Mouse (Mus musculus) WW6 (cell line): Measurements from ENCODE around the gene Itgb6.

Source experiments
- DNase-seq: peaks from one replicate; pipeline ENCODE4 v3.0.0-alpha.2; 2013; ENCODE audit warnings: low read depth, low spot score

Gene Itgb6

DNA sequence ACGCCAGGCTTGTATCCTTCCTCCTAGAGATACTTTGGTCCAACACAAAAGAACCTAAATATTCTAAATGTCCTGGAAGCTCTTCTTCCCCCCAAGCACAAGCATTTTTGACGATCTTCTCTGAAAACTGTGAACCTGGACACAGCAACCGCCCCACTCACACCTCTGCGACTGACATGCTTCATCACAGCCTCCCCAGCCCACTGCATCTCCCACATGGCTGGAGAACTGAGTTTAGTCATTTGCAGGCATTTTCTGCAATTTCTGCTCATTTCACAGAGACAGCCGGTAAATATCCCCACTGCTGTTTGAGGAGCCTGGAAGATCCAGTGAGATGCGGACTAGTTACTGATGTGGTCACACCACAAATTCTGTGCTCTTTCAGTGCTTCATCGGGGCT lies 107.7 kb downstream of the Itgb6 start:
- no peak for DNase-seq

DNA sequence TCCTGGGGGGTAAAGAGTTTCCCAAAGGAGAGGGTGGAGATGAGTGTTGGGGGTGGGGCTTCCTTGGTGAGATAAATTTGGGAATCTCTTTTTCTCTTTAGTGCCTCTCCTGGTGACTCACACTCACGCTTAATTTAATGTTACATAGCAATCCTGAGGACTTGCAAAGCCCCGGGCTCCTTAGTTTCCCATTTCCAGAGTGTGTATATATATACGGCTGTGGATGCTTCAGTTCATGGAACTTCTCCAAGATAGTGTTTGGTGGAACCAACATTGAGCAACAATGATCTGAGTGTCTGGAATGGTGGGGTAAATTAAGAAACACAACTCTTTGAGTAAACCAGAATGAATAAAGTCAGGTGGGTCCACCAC lies 108.6 kb downstream of the Itgb6 start:
- no peak for DNase-seq

DNA sequence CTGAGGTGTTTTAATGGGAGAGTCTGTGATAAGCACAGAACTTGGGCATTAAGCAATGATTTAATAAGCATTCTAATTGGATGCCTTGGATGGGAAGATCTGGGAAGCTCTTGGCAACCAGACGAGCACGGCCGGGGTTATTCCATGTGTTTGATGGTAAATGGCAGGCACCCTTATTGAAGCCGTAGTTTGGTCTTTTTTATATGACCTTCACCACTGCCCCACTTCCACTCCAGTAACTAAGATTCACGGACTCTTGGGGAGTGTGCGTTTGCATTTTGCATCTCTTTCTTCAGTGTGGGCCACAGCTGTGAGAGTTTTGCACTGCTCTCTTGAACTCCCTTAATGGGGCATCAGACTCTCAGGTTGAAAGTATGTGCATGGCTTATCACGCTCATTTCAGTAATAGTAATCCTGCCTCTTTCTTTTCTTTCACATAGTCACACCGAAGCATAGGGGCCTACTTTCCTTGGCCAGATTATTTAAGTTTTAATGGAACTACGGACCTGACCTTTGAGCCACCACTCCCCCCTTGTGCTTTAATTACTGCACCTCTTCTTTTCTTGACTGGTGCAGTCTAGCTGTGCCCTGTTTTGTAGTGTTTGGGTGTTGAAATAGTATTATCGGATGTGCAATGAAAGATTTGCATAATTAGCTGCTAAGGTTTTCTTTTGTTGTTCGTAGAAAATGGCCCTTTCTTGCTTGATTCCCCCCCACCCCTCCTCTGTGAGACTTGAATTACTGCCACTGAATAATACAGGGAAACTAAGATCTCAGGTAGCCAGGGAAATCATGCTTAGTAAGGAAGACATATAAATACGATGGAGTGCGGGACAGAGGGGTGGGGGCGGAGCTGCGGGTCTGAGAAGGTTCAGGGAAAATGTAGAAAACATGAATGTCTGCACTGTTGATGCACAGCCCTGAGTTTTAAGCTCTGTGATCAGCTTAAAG lies 109.3 kb downstream of the Itgb6 start:
- no peak for DNase-seq

DNA sequence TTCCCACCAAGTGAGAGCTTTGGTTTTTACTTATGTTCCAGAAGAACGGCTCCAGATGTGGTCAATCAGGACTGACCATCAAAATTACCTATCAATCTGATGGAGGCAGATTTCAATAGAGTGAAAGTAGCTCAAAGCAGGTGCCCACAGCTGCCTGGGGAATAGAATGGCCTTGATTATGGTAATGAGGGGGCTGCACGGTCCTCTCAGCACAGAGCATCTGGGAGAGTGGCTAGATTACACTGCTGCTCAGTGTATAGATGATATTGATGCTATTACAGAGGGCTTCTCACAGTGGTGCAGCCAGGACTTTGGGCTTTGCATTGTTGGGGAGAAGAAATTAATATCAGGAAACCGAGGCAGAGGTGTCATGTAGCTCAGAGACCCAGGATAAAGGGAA lies 110.8 kb downstream of the Itgb6 start:
- no peak for DNase-seq

DNA sequence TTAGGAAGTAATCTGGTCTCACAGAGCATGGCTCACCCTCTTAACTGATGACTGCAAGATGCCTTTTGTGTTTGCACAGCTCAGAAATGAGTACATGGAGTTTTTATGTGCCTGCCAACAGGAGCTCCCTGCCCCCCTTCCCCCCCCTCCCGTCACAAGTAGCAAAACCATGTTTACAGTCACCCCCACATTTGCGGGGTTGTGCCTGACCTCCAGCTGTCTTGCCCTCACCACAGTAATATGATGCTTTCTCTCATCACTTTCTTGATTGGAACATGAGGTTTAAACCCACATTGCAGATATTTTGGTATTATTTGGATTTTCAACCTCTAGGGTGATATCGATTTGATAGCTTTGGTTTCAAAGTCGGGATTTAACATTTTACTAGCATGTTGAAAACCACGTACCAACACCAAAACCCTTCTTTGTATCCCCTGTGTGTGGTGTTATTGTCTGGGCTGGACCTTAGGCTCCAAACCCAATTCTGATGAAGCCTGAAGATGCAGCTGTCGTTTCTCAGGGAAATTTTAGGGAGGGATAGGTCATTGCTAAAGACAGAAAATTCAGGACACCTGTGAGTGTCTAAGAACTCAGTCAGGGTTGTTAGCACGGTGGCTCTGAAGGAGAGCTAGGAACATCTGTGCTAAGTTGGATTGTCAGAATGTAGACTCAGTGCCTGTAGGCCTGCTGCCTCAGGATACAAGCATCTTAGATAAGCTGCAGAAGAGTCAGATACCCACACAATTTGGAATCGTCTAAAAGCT lies 112.8 kb downstream of the Itgb6 start:
- no peak for DNase-seq

DNA sequence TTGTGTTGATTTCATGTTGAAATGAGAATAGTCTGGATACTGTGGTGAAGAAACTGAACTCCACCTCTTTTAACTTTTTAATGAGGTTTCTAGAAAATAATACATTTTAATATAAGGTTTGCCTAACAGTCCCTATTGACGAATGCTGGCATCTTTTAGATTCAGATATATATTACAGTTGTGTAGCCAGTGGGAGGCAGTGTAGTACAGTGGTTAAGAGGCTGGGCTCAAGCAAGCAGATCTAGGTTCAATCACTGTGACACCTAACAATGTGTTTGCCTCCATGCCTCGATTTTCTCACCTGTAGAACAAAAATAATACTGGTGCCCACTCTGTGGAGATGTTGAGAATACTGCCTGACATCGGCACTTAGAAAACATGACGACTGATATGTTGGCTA lies 114.5 kb downstream of the Itgb6 start:
- no peak for DNase-seq

DNA sequence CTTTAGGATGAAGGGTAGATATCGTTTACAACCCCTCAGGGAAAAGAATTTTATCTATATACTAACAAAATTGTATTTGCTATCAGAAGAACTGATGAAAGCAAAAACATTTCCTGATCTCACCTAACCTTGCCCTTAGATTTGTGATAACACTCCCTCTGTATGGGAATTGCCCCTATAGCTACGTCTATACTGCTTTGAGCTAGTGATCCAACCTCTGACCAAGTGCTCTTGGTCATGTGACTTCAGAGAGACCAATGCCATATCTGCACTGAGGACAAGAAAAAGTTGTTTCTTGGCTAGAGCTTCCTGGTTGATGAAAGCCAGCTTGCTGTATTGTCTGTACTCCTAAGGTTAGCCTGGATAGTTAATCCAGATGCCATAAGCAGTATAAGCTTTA lies 121.1 kb downstream of the Itgb6 start:
- no peak for DNase-seq

DNA sequence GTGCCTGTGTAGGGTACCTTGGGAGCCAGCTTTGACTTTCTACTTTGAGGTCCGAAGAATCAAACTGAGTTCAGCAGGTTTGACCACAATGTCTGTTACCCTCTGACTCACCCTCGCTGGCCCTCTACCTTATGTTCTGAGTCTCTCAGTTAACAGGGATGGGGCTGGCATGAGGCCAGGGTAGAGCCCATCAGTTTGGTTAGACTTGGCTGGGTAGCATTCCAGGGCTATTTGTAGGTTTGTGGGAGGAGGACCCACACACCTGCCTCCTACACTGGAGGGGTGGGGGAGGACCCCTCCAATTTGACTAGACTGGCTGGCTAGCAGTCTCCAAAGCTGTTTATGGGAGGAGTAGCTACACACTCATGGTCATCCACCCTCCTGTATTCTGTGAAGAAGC lies 121.6 kb downstream of the Itgb6 start:
- no peak for DNase-seq

DNA sequence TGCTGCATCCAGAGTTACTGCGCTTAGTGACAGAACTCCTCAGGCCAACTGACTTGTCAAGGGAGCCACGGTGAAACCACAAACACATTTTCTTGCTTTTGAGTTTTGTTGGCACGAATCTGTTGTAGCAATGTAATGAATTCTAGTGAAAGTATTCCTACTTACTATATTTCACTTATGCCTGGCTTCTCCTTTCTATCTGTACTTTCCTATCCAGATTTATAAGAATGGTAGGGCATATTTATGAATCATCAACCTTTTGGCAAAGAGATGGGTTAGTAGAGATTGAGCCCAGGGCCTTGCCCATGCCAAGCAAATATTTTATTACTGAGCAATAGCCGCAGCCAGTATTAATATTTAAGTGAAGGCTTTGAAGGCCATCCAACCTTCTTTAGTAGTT lies 139.0 kb downstream of the Itgb6 start:
- no peak for DNase-seq

DNA sequence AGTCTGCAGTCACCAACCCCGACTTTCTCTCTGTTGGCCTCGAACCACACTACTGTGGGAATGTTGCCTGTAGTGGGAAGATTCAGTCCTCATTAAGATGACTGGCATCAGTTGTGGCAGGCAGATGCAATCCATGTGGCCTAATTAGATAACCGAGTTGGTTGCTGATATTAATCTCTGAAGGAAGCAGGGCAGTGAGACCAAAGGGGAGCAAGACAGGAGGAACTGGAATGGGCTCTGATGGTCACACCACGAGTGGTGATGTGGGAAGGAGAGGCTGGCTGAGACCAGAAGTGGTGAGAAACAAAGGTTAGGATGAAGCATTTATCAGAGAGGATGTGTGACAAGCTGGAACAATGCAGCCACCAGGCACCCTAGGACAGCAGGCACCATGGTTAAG lies 167.9 kb downstream of the Itgb6 start:
- DNase-seq, result no peak

DNA sequence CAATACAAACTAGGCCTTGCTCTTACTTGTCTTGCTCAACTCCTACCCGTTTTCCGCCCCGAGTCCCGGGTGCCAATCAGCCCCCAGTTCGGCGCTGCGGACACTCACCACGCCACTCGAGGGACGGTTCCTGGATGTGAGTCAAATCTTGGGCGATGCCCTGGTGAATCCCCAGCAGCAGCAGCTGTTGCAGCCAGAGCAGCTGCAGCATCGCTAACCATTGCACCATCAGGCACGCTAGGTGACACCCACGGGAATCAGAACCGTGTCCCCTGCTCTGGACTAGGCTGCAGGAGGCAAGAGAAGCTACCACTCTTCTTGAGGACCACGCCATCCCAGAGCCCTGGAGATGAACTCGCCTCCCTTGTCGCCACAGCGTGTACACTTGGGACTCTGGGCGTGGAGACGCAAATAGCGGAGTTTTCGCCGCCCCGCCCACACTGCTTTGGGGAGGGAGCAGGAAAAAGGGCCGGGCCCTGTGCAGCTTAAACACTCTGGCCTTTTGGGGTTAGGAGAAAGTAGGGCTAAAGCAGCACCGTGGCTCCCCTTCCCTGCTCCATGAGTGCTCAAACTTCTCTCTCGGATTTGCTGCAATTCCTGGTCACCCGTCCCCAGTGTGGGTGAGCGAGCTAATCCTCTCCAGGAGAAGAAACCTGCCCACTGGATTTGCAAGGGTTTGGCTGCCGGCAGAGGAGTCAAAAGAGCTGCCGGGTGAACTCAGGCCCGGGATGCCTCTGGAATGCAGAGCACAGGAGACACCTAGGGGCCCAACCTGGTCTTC lies 169.4 kb downstream of the Itgb6 start, which contains the start of gene Pla2r1:
TSS of gene Pla2r1 (minus strand) at position 407 of the 781 bp plus-strand sequence.
- DNase-seq, result peak; percentile 46

DNA sequence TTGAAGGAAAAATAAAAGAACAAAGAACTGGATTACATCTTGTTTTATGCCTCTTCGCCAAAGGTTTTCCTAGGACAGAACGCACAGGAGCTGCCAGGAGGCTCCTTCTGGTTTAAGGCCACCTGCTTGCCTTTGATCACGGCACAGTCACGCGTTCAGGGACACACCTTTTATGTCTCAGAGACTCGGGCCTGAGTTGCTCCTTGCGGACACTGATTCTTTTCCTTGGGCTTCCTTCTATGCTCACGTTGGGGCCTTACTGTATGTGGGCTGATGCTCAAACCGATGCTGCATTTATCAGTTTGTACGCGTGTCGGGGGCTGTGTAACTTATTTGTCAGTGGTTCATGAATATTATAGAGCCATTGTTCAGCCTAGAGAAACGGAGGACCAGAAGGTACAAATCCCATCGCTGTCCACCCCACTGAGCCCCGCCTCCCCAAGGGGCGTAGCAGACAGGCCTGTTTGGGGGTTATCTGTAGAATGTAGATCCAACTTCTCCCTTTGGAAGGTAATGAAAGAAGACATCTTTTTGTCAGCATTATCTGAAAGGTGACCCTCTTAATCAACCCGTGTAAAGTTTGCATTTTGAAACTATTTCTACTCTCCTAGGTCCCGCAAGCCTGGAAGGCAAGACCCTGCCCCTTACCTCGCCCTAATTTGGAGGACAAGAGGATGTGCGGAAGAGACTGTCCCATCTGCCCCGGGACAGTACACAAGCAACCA lies 170.1 kb downstream of the Itgb6 start:
- DNase-seq, result no peak

DNA sequence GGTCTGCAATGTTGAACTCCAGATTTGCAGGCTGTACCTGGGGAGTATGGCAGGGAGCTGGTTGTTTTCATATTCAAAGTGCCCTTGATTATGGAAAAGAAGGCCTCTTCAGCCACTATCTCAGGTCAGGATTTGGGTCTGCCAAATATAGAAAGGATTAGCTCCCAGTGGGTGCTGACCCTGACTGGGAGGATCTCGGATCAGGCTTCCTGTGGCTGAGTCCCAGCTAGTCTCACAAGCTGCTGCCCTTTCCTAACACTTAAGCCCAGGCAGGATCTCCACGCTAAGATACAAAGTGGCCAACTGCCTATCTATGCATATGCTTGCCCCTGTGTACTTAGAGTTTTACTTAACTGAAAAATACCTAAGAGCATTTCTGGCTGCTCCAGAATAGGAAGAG lies 170.8 kb downstream of the Itgb6 start:
- no peak for DNase-seq

DNA sequence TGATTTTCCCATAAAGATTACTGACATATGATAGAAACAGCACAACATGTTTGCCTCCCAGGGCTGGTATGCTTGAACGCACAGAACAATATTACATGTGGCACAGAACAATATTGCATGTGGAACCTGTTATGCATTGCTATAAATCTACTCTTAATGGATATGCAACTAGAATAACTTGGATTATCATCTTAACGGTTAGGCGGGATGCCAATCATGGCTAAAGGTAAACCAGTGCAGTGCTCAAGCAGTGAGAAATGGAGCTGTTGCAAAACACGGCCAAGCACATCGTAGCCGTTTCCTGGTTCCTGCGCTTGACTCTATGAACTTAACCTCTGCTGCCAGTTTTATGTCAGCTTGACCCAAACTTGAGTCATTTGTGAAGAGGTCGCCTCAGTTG lies 171.9 kb downstream of the Itgb6 start:
- no peak for DNase-seq

DNA sequence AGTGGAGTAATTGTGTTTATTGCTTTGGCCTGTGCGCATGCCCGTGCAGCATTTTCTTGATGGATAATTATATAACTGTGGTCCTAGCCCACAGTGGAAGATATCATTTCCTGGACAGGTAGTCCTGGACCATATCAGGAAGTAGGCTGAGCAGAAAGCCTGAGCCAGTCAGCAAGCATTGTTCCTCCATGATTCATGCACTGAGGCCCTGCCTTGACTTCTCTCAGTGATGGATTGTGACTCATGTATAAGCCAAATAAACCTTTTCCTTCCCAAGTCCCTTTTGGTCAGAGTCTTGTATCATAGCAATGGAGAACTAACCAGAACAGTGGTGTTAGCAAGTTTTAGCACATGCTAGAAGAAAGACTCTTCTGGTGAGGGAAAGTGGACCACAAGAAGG lies 172.6 kb downstream of the Itgb6 start:
- no peak for DNase-seq
